Mouse (Mus musculus) MEL-GATA-1-ER (cell line): ENCODE data around the gene 2010300C02Rik.
"Not testable (repeated sequence)": the region's sequence is repeated elsewhere in the genome, so short reads cannot be mapped to it uniquely, and the experiment has no call there.

Experiments used
- DNase-seq: peaks from one replicate; pipeline ENCODE4 v3.0.0-alpha.2; 2012; ENCODE audit warnings: low read depth; ENCODE audit errors: extremely low read depth

Gene 2010300C02Rik

DNA sequence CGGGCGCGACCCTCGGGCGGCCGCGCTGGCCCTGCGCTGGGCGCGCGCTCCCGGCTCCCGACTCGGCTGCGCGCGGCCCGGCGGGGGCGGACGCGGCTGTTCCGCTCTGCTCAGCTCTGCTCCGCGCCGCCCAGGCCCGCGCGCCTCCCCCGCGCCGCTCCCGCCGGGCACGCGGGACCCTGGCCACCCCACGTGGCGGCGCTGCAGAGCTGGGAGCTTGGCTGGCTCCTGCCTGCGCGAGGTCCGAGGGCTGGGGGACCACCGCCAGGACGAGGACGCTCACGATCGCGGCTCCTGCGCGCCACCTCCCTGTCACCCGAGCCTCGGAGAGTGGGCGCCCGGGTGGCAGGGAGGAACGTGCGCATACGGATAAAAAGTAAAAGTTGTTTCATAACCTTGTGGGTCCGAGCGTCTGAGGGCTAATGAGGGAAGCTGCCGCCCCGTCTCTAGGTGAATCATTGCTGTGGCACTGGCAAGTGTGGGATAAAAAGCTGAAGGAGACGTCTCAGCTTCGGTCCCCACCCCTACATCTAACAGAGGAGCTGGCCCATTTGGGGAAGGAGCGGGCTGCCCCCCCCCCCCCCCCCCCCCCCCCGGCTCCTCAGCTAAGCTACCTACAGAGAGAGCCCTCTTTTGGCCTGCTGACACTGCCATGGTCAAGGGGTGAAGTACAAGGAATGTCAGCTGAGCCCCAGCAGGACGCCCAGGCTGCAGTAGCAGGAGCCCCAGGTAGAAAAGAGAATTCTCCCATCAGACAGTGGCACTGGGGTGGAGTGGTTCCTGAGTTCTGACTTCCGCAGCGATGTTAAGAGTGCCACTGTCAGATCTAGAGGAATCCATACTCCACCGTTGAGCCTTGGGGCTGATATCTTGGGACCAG is at the start of gene 2010300C02Rik:
Gene 2010300C02Rik, minus strand, starts transcription at position 325 of the 880 bp plus-strand sequence.
- DNase-seq, result no peak

DNA sequence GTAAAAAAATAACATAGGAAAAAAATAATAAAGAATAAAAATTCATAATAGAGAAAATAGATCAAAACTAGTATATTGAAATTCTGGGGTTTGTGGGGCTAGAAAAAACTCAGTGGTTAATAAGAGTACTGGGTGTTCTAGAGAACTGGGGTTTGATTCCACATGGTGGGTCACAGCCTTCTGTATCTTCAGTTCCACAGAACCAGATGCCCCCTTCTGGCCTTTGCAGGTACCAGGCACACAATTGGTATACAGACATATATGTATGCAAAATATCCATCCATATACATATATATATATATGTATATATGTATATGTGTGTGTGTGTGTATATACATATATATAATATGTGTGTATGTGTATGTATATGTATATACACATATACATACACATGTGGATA is 39.5 kb upstream of the 2010300C02Rik start:
- DNase-seq, result no peak

GRCm38 (mm10) chr1:37744650-37745259 is 24.9 kb upstream of the 2010300C02Rik start:
- peak; percentile 76 for DNase-seq

- no peak for DNase-seq
These were observed 22.9 kb upstream of the 2010300C02Rik start for GRCm38 (mm10) chr1:37742602-37743270.

- DNase-seq, result no peak
These were observed 22.2 kb upstream of the 2010300C02Rik start for GRCm38 (mm10) chr1:37742126-37742525.

DNA sequence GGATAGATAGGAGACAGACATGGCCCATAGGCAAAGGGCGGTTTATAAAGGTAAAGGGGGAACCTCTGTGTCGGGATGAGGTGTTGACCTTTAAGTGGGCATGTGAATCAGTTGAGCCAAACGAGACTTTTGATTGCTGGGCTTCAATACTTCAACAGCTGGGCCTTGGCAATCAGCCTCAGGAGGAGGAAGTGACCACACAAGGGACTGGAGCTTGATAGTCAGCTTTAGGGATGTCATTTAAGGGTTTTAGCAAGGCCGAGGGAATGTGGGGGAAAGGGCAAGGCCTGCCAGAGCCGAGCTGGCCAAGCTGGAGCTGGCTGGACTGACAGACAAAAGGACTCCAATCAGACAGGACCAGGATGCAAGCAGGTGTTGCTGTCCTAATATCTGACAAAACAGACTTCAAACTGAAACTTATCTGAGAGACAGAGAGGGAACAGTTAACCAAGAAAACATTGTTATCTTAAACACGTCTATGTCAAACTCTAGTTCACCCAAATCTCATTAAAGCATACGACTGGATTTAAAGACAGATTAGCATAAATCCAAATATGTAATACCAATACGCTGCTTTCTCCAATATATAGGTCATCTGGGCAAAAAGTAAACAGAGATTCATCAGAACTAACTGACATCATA is 20.4 kb upstream of the 2010300C02Rik start:
- no peak for DNase-seq

GRCm38 (mm10) chr1:37738895-37739294 is 19.0 kb upstream of the 2010300C02Rik start:
- no peak for DNase-seq

- no peak for DNase-seq
These were observed 17.2 kb upstream of the 2010300C02Rik start for GRCm38 (mm10) chr1:37737045-37737444.

- DNase-seq, result no peak
These were observed 16.0 kb upstream of the 2010300C02Rik start for GRCm38 (mm10) chr1:37735932-37736331.

- no peak for DNase-seq
These were observed 15.0 kb upstream of the 2010300C02Rik start for GRCm38 (mm10) chr1:37734841-37735240.

DNA sequence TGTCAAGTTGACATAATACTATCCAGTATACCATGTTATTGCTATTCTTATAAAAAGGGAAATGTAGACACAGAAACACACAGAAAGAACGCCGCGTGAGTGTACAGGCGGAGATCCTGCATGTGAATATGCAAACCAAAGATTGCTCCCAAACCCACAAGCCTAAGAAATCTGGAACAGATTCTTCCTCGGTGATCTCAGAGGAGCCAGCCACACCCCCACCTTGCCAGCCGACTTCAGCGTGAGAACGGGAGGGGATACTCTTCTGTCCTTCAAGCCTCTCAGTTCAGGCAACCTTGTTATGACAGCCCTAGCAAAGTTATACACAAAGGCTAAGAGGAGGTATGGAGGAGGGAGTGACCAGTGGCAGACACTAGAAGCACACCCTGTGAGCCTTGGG is 9.5 kb upstream of the 2010300C02Rik start:
- no peak for DNase-seq

DNA sequence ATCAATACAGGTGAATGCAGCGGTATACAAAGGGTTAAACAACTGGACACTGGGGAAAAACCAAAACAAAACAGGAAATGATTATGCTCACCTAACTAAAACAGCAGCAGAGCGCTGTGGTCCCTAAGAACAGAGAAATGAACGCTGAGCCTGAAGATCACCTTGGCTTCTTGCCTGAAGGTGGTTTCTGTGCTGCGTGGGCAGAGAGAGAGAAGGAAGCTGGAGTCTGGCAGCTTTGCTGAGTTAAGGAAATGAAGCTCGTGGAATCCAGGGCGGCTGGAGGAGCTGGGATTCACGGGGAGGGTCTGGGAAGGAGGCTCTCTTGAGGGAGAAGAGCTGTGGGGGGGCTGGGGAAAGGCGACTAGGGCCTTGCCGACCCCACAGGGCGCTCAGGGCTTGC is 8.2 kb upstream of the 2010300C02Rik start:
- no peak for DNase-seq

DNA sequence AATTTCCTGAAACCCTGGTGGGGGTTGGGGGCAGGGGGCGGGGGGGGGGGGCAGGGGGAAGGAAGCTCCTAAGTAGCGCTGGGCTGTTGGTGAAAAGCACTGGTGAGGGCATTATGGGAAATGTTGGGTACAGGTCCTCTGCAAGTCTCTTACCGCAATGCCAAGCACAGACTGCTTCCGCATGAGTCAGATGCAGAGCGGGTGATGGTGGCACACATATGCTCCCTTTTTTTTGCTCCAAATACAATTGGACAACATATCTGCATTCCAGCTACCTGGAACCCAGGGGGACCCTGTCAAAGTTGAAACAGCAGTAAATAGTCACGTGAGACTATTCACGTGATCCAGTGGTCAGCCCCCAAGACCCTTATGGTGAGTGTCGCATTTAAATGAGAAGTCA is 7.3 kb upstream of the 2010300C02Rik start:
- no peak for DNase-seq

DNA sequence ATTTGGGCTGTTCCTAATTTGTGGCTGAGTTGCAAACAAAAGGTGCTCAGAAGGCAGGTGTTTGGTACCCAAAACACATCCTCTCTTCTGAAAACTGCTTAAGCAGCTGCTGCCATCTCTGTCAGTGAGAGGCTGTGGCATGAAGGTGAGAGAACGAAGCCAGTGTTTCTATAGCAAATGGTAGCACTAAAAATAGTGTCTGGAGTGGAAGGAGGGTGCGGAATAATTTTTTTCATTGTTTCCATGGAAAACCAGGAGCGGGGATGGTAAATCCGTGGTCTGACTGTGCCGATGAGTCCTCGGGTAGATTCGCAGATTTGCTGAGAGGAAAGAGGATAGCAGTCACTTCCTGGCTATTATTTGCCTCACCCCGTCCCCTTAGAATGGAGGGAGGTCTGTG is 6.5 kb upstream of the 2010300C02Rik start:
- no peak for DNase-seq

- no peak for DNase-seq
These were observed 6.0 kb upstream of the 2010300C02Rik start for GRCm38 (mm10) chr1:37725880-37726279.

- DNase-seq, result no peak
These were observed 1.2 kb upstream of the 2010300C02Rik start for GRCm38 (mm10) chr1:37721092-37721491.

DNA sequence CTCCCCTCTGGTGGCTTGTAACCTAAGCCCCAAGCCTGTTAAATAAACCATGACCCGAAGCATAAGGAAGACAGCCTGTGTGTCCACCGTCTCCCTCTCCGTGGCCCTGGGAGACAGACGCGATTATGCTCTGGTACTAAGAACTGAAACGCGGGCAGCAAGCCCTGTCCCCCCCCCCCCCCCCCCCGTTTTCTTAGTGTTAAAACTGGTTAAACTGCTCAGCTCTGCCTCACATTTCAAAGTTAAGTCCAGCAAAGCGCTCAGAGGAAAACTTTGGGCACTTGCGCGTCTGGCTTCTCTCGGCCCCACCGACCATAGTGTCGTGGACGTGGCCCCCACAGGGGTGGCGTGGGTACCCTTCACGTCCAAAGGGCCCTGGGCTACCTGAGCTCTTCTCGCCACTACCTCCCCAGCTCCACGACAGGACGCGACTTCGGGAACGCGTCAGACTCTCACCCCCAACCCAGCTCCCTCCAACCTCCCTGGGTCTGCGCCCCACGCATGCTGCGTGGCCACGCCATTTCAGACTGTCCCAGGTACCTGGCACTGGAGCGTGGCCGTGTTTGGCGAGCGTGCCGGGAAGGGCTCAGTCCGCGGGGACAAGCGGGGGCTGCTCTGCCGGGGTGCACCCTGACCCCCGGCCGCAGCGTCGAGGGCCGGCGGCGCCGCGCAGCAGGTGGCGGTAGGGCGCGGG is 708 bp downstream of the 2010300C02Rik start:
- no peak for DNase-seq

DNA sequence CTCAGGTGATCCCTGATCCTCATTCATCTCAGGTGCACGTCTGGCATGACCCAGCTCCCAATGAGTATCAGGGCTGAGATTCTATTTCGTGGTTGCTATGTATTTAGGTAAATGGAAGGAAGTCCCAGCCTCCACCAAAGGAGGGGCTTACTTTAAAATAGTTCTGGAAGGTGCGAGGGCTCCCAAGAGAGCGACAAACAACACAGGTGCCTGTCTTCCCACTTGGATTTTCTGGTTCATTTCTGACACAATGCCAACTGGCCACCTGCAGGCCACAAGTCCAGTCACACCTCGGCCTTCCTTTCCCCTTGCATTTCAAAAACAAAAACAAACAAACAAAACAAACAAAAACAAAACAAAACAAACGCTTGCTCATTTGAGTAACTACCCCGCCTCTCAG is 1.4 kb downstream of the 2010300C02Rik start:
- DNase-seq, result no peak

DNA sequence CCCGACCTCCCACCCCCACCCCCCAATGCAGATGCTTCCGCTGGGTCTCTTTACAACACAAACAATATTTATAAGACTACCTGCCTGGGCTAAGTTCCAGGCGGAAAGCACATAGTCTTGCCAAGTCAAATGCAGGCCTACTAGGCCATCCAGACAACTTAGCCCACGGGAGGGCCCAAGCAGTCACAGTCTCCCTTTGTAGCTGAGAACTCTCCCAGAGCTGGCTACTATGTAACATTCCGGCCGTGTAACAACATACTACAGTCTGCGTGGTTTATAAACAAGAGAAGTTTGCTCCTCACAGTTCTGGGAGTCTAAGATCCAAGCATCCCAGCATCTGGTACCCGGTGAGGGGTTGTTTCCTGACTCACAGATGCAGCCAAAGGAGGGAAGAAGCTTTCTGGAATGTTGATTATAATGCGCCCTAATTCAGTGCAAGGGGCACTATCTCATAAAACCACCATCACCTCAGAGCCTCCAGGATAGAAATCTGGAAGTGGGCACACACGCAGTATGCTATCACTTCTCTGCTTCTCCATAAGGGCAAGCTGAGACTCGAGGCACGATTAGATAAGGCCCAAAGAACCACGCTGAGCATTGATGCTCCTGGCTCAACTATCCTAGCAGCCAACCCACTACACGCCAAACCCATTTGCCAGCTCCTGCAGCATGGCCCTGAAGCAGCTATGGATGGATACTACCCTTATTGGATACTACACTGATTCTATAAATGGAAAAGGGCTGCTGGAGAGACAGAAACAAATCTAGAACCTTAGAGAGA is 2.3 kb downstream of the 2010300C02Rik start:
- no peak for DNase-seq

- not testable (repeated sequence) for DNase-seq
These were observed 7.5 kb downstream of the 2010300C02Rik start for GRCm38 (mm10) chr1:37712357-37712737.
